Mouse (Mus musculus) kidney, postnatal 0 days (tissue): ENCODE results near the gene Amigo2. TPM values are rescaled to one million over a fixed set of nuclear protein-coding genes. Genes with fewer than 3 reads are reported as not detected.

Experiments
- ATAC-seq: fragments of 200-750 bp; cut with Nextera tagmentation; replicated peaks from 2 replicates; pipeline ENCODE4 v1.8.0; 2017; ENCODE audit warnings: low read depth, moderate number of reproducible peaks, moderate TSS enrichment, moderate library complexity; ENCODE audit not compliant: low FRiP score
- DNase-seq: peaks from one replicate; pipeline ENCODE4 v3.0.0-alpha.2; 2016; ENCODE audit warnings: low spot score
- H3K27ac ChIP-seq: fragments of 300-500 bp; sonication (generic); 2 replicates; pipeline ENCODE4 v1.5.1; 2014; ENCODE audit warnings: mild to moderate bottlenecking
- H3K27me3 ChIP-seq: fragments of 300-500 bp; sonication (generic); 2 replicates; pipeline ENCODE4 v1.6.1; 2014; ENCODE audit warnings: low read length, mixed read lengths; ENCODE audit not compliant: insufficient read depth
- H3K36me3 ChIP-seq: fragments of 300-500 bp; sonication (generic); 2 replicates; pipeline ENCODE4 v1.6.1; 2014; ENCODE audit warnings: low read length, mixed read lengths; ENCODE audit not compliant: insufficient read depth
- H3K4me1 ChIP-seq: fragments of 300-500 bp; sonication (generic); replicated peaks from 2 replicates; pipeline ENCODE4 v1.6.1; 2014; ENCODE audit warnings: antibody characterized with exemption, low read length, mixed read lengths; ENCODE audit not compliant: insufficient read depth
- H3K4me2 ChIP-seq: fragments of 300-500 bp; sonication (generic); 2 replicates; pipeline ENCODE4 v1.6.1; 2014; ENCODE audit warnings: mild to moderate bottlenecking, low read length, moderate library complexity, mixed read lengths
- H3K4me3 ChIP-seq: fragments of 300-500 bp; sonication (generic); replicated peaks from 2 replicates; pipeline ENCODE4 v1.5.1; 2014; ENCODE audit warnings: low read depth, low read length
- H3K9ac ChIP-seq: fragments of 300-500 bp; sonication (generic); 2 replicates; pipeline ENCODE4 v1.6.1; 2014; ENCODE audit warnings: low read depth, low read length
- H3K9me3 ChIP-seq: fragments of 300-500 bp; sonication (generic); replicated peaks from 2 replicates; pipeline ENCODE4 v1.6.1; 2016; ENCODE audit warnings: low read length, inconsistent platforms, mixed read lengths
- CTCF ChIP-seq: IDR thresholded peaks from 2 replicates; pipeline ENCODE4 v1.5.1; 2016; ENCODE audit warnings: antibody characterized with exemption, low read depth, mild to moderate bottlenecking, moderate library complexity
- WGBS: fragments of 180-500 bp; shearing (Covaris S2); extraction: QIAGEN DNeasy Blood & Tissue Kit; methylation state at CpG from one replicate; pipeline ENCODE4 v1.1.7; 2014; 5-methylcytosine and 5-hydroxymethylcytosine counted together
- polyA plus RNA-seq: library from polyadenylated mRNA; unstranded; fragments of >200 nt; fragmentation: Nextera tagmentation; extraction: Ambion mirVana; gene quantifications from 2 replicates; pipeline ENCODE4 v1.2.1, GENCODE M21; 2015

Amigo2 gene
- polyA plus RNA-seq, 1 experiment from 2014 or later: 11.8 TPM

DNA sequence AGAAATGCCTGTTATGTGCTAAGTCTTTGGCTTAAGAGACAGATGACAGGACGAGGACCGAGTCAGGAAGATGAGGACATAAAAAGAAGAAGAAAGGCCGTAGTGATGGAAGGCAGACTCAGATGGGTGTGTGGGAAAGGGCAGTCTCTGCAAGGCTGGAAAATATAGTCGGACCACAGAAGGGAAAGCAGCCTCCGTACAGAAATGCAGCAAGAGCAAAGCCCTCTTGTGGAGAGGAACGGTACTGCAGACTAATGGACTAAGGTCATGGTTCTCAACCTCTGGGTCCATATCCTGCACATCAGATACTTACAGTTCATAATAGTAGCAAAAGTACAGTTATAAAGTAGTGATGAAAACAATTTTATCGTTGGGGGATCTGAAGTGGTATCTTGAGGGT lies 11.9 kb downstream of the Amigo2 start:
- TF ChIP-seq CTCF: peak; percentile 91
- ATAC-seq: no peak
- DNase-seq: peak; percentile 80
- H3K4me3 ChIP-seq: no peak overlapping the region
- no peak overlapping the region for H3K4me2 ChIP-seq
- WGBS: 28% methylated on average over 7 of the region's 7 CpGs
- H3K27me3 ChIP-seq: no peaks in the 10 kb centered on the region
- no peaks in the 10 kb centered on the region for H3K4me1 ChIP-seq
- H3K36me3 ChIP-seq: no peaks in the 10 kb centered on the region
- H3K27ac ChIP-seq: no peak overlapping the region
- H3K9ac ChIP-seq: no peak overlapping the region
- no peaks in the 10 kb centered on the region; the same call in 1 of the 2 replicates for H3K9me3 ChIP-seq

DNA sequence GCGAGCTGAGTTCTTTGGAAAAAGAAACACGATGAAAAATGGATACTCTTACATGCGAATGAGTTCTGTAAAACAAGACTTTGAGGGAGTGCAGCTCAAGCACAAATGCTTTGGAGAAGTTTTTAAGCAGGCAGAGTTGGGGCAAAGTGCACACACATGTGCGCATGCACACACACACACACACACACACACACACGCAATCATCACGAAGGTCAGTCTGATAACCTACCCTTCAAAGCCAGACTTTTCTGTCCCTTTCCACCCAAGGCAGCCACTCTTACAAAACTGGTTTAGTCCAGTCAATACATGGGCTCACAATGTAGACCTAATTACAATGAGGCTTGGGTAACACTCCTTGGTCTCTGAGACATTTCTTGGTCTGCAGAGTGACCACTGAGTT lies 13.0 kb downstream of the Amigo2 start:
- TF ChIP-seq CTCF: no peak
- Histone ChIP-seq H3K9ac (no peak overlapping the region), H3K27ac (no peak overlapping the region), H3K4me2 (no peak overlapping the region), H3K27me3 (no peaks in the 10 kb centered on the region), H3K4me3 (no peak overlapping the region), H3K9me3 (no peaks in the 10 kb centered on the region; the same call in 1 of the 2 replicates), H3K4me1 (no peaks in the 10 kb centered on the region), H3K36me3 (no peaks in the 10 kb centered on the region)
- DNase-seq: no peak
- ATAC-seq: no peak
- 87% methylated on average over 6 of the region's 6 CpGs for WGBS

DNA sequence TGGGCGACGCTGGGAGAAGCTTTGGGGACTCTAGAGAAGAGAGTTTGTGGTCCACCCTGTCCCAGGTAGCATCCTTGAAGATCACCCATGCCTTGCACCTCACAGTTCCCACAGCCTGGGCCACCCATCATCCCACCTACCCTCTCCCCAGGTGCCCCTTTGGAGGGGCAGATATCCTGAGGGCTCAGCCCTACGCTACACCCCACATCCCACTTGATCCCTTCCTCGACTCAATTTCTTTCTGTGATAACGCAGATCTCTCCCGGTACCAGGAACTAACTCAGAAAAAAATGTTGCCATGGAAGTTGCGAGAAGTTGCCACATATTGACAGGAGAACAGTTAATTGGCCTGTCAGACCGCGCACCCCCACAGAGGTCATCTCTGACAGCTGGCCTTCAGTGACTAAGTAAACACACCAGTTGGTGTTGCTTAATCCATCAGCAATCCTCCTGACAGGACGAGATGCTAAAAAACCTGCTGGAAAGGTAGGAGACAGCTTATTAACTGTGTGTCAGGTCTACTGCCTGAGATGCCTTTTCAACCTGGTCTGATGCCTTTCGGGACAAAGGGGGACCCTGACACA lies 17.5 kb downstream of the Amigo2 start:
- Histone ChIP-seq H3K4me1 (no peaks in the 10 kb centered on the region), H3K36me3 (no peaks in the 10 kb centered on the region), H3K27ac (no peak overlapping the region), H3K27me3 (no peaks in the 10 kb centered on the region), H3K4me3 (no peak overlapping the region), H3K4me2 (no peak overlapping the region), H3K9me3 (no peaks in the 10 kb centered on the region; the same call in 1 of the 2 replicates), H3K9ac (no peak overlapping the region)
- 87% methylated on average over 11 of the region's 11 CpGs for WGBS
- DNase-seq (no peak), ATAC-seq (no peak)
- TF ChIP-seq CTCF: no peak

DNA sequence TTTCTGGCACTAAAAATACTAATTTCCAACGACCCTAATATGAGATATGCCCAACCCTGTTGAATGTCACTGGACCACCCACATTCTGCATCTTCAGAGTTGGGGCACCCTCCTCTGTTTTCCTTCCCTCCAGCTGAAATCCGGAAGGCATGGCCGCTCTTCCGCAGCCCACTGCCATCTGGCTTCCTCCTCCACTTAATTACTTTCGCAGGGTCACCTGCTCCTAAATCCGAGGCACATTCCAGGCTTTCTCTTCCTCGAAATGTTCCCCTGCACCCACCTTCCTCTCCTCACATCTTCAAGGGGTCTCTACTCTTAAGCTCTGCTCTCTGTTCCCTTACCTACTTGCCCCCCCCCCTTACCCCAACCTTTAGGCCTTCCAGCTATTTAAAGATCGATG lies 23.1 kb downstream of the Amigo2 start:
- Histone ChIP-seq H3K27ac (0 out of 2 replicates have a peak overlapping the region, but pooled peaks have one; percentile 5), H3K36me3 (no peaks in the 10 kb centered on the region), H3K27me3 (no peaks in the 10 kb centered on the region), H3K9ac (no peak overlapping the region), H3K4me1 (no peaks in the 10 kb centered on the region), H3K4me3 (no peak overlapping the region), H3K9me3 (no peaks in the 10 kb centered on the region), H3K4me2 (peak overlapping the region; percentile 14)
- WGBS: 18% methylated on average over 8 of the region's 8 CpGs
- ATAC-seq (no peak; the same call in 1 of the 2 replicates), DNase-seq (peak; percentile 63)
- no peak for TF ChIP-seq CTCF

DNA sequence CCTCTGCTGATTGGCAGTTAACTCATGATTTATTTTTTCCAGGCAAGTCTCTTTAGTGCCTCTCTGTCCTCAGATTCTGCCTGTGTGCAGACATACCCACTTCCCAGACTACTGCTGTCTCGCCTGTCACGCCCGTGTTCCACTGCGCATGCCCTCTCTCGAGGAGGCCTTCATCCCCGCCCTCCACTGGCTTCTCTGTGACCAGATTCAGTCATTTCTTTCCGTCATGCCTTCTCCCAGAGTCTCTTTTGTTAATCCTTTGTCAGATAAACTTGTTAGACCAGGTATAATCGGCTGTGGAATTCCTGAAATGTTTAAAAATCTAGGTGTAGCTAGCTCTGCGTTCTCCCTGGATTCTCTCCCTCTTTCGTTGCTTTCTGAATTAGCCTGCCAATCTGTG lies 23.7 kb downstream of the Amigo2 start:
- Histone ChIP-seq H3K4me3 (no peak overlapping the region), H3K4me2 (peak overlapping the region; percentile 14; the same call in 1 of the 2 replicates), H3K4me1 (no peaks in the 10 kb centered on the region), H3K9ac (no peak overlapping the region), H3K9me3 (no peaks in the 10 kb centered on the region), H3K27me3 (no peaks in the 10 kb centered on the region), H3K36me3 (no peaks in the 10 kb centered on the region), H3K27ac (no peak overlapping the region)
- DNase-seq (no peak), ATAC-seq (no peak)
- WGBS: 48% methylated on average over 10 of the region's 10 CpGs
- no peak for TF ChIP-seq CTCF

DNA sequence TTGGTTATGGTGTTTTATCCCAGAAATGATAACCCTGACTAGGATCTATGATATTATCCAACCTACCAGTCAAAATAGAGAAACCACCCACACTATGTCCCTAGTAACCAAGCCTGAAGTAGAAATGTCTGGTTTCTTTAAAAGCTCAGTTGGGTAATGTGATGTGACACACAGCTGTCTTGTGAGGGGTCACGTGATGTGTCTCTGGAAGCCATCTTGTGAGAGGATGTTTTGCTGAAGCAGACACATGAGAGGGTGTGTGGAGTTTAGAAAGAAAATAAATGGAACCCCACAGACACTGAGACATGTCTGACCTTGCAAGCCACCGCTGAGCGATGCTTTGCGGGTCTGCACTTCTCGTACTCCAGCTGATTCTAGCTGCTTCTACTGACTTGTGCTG lies 30.2 kb downstream of the Amigo2 start:
- H3K9ac ChIP-seq: no peak overlapping the region
- ATAC-seq: no peak
- no peaks in the 10 kb centered on the region for H3K9me3 ChIP-seq
- no peak overlapping the region for H3K4me3 ChIP-seq
- H3K36me3 ChIP-seq: no peaks in the 10 kb centered on the region
- no peak for TF ChIP-seq CTCF
- H3K4me1 ChIP-seq: no peaks in the 10 kb centered on the region
- H3K27me3 ChIP-seq: no peaks in the 10 kb centered on the region
- no peak overlapping the region for H3K4me2 ChIP-seq
- DNase-seq: no peak
- 93% methylated on average over 5 of the region's 5 CpGs for WGBS
- H3K27ac ChIP-seq: no peak overlapping the region
